Mouse (Mus musculus): Measurements from ENCODE around the gene Ahsg. TPM values are rescaled to one million over a fixed set of nuclear protein-coding genes. Genes with fewer than 3 reads are reported as not detected.

Gene Ahsg
- total and polyA plus RNA-seq, 3 experiments: 0.43 TPM; not detected in 2

DNA sequence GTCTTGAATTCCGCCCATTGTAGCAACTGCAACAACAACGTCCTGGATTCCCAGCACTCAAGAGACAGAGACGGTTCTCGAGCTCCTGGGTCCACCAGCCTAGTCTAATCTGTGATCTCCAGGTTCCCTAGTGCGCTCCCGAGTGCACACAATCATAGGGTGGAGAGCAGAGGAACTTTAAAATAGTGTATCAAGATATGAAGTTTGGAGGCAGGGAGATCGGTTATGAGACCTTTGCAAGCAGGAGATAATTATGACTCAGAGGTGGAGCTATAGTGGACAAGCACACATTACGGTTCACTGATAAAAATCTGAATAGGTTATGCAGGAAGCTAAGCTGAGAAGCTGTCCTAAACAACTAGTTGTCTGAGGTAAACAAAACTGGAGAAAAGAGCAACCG lies 34.3 kb upstream of the Ahsg start:
- Histone ChIP-seq H3K36me3 (replicated peaks in 1 of 2; ENCODE audit: control insufficient read depth in 1 of 2, insufficient read depth in 1 of 2, low read length in 1 of 2) (peaks cover 0 to 45% of the 10 kb centered on the region in 2 experiments), H3K4me3 (replicated peaks in 1 of 3; ENCODE audit: low read depth in 2 of 3, low read length in 2 of 3, poor library complexity in 1 of 3) (peak overlapping the region; percentile 85 to 97 (median 87)), H3K4me2 (ENCODE audit: insufficient read depth, low read depth, poor library complexity, severe bottlenecking) (peak overlapping the region; percentile 100), H3K27me3 (replicated peaks) (no peaks in the 10 kb centered on the region), H3K4me1 (ENCODE audit: control insufficient read depth in 1 of 2, insufficient read depth in 2 of 2) (peaks cover 6 to 39% of the 10 kb centered on the region in 2 experiments), H3K27ac (ENCODE audit: insufficient read depth, low read depth) (no peak overlapping the region), H3K9ac (ENCODE audit: insufficient read depth, low read depth) (peak overlapping the region; percentile 87), H3K9me3 (replicated peaks; ENCODE audit: low read length) (no peaks in the 10 kb centered on the region), H3K79me2 (replicated peaks; ENCODE audit: control insufficient read depth, extremely low read depth, insufficient read depth, poor library complexity, severe bottlenecking) (peaks cover 28% of the 10 kb centered on the region)
- in situ Hi-C loops (cut with MboI; ENCODE audit: low pct_ligation_motif_present, low pct_unique_long_range_greater_than_20kb, low sequenced_read_pairs) (no loop called here), dilution Hi-C loops (cut with MboI; ENCODE audit: extremely low pct_ligation_motif_present, extremely low pct_unique_long_range_greater_than_20kb, low sequenced_read_pairs) (no loop called here)
- no peak for TF ChIP-seq MAFK (IDR thresholded peaks at IDR 0.05; ENCODE audit: insufficient replicate concordance, low read length)
- no peak for DNase-seq (ENCODE audit: extremely low read depth)

DNA sequence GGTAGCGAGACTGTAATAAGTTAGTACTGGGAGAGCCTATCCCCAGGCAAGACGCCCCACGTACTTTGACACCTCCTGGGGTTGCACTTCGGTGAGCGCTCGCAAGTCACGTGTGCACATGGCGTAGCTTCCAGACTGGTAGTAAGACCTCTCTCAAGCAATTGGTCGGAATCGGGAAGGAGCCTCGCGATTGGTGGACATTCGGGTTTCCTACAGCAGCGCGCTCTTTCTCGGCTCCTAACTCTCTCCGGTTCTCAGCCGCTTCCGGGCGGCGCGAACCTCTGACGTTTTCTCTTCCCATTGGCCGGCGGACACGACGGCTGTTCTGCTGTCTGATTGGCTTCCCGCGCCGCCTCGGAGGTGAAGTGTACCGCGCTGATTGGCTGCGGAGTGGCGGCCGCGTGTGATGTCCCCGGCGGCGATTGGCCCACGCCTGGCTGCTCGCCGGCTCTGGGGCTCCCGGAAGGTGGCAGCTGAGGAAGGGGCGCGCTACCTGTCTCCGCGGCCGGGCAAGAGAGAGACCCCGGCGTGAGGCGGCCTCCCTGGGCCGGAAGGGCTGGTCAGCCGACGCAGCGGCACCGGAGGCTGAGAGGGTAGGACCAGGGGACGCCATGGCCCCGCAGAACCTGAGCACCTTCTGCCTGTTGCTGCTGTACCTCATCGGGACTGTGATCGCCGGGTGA lies 33.5 kb upstream of the Ahsg start, which contains the start of the genes Tbccd1 and Dnajb11:
Gene Tbccd1 (minus strand): TSS at position 239 of the 683 bp plus-strand sequence.
Gene Dnajb11 (plus strand): TSS at position 415 of the 683 bp plus-strand sequence.
- Histone ChIP-seq H3K9ac (ENCODE audit: insufficient read depth, low read depth) (peak within 1 kb of the TSS; percentile 87), H3K27me3 (replicated peaks) (no peaks in the 10 kb centered on the region), H3K4me3 (replicated peaks in 1 of 3; ENCODE audit: low read depth in 2 of 3, low read length in 2 of 3, poor library complexity in 1 of 3) (peak within 1 kb of the TSS; percentile 85 to 97 (median 94)), H3K9me3 (replicated peaks; ENCODE audit: low read length) (no peaks in the 10 kb centered on the region), H3K79me2 (replicated peaks; ENCODE audit: control insufficient read depth, extremely low read depth, insufficient read depth, poor library complexity, severe bottlenecking) (peaks cover 35% of the 10 kb centered on the region), H3K27ac (ENCODE audit: insufficient read depth, low read depth) (peak within 1 kb of the TSS; percentile 36), H3K36me3 (replicated peaks in 1 of 2; ENCODE audit: control insufficient read depth in 1 of 2, insufficient read depth in 1 of 2, low read length in 1 of 2) (peaks cover 2 to 51% of the 10 kb centered on the region in 2 experiments), H3K4me2 (ENCODE audit: insufficient read depth, low read depth, poor library complexity, severe bottlenecking) (peak within 1 kb of the TSS; percentile 100), H3K4me1 (ENCODE audit: control insufficient read depth in 1 of 2, insufficient read depth in 2 of 2) (peaks cover 6 to 39% of the 10 kb centered on the region in 2 experiments)
- dilution Hi-C loops (cut with MboI; ENCODE audit: extremely low pct_ligation_motif_present, extremely low pct_unique_long_range_greater_than_20kb, low sequenced_read_pairs) (no loop called here), in situ Hi-C loops (cut with MboI; ENCODE audit: low pct_ligation_motif_present, low pct_unique_long_range_greater_than_20kb, low sequenced_read_pairs) (no loop called here)
- peak; percentile 100 for DNase-seq (ENCODE audit: extremely low read depth)
- TF ChIP-seq ETS1 (conservative IDR thresholded peaks at IDR 0.05; ENCODE audit: low read depth, low read length): peak; percentile 29; the same call in 1 of the 2 replicates
- TF ChIP-seq RCOR1 (conservative IDR thresholded peaks at IDR 0.05; ENCODE audit: low read depth, low read length): no peak; the same call in 1 of the 2 replicates
- TF ChIP-seq NRF1 (IDR thresholded peaks at IDR 0.05; ENCODE audit: low read depth, low read length): peak; percentile 61
- no peak for TF ChIP-seq CHD1 (IDR thresholded peaks at IDR 0.05; ENCODE audit: low read depth, low read length)
- TF ChIP-seq POLR2AphosphoS2 (IDR thresholded peaks at IDR 0.05; ENCODE audit: low read depth, low read length): no peak
- TF ChIP-seq MYC (IDR thresholded peaks at IDR 0.05; ENCODE audit: low read depth, low read length): peak; percentile 98
- TF ChIP-seq HCFC1 (IDR thresholded peaks at IDR 0.05; ENCODE audit: low read depth, low read length): peak; percentile 93
- TF ChIP-seq E2F4 (IDR thresholded peaks at IDR 0.05; ENCODE audit: insufficient replicate concordance, low read depth, low read length): peak; percentile 96
- TF ChIP-seq ELF1 (IDR thresholded peaks at IDR 0.05; ENCODE audit: low read depth, low read length): peak; percentile 100
- peak; percentile 96 for TF ChIP-seq USF1 (IDR thresholded peaks at IDR 0.05; ENCODE audit: low read depth, low read length)
- TF ChIP-seq KAT2A (IDR thresholded peaks at IDR 0.05; ENCODE audit: insufficient replicate concordance, low read length): peak; percentile 83; the same call in 1 of the 2 replicates
- peak; percentile 91 for TF ChIP-seq POLR2A (IDR thresholded peaks at IDR 0.05; ENCODE audit: low read depth, low read length)
- TF ChIP-seq MEF2A (IDR thresholded peaks at IDR 0.05; ENCODE audit: borderline replicate concordance, low read depth, low read length): peak; percentile 34
- TF ChIP-seq CHD2 (IDR thresholded peaks at IDR 0.05; ENCODE audit: low read length): peak; percentile 94
- no peak for TF ChIP-seq ZC3H11A (IDR thresholded peaks at IDR 0.05; ENCODE audit: low read depth, low read length)
- TF ChIP-seq JUND (conservative IDR thresholded peaks at IDR 0.05; ENCODE audit: low read depth, low read length): no peak
- peak; percentile 40; the same call in 1 of the 2 replicates for TF ChIP-seq MAZ (IDR thresholded peaks at IDR 0.05; ENCODE audit: low read depth, low read length)
- TF ChIP-seq SIN3A (IDR thresholded peaks at IDR 0.05; ENCODE audit: low read length): peak; percentile 98
- TF ChIP-seq MXI1 (IDR thresholded peaks at IDR 0.05; ENCODE audit: low read depth, low read length): peak; percentile 98
- no peak for TF ChIP-seq ZNF384 (IDR thresholded peaks at IDR 0.05; ENCODE audit: low read depth, low read length)
- peak; percentile 99 for TF ChIP-seq BHLHE40 (IDR thresholded peaks at IDR 0.05; ENCODE audit: low read depth, low read length)
- TF ChIP-seq ZMIZ1 (IDR thresholded peaks at IDR 0.05; ENCODE audit: low read depth, low read length): no peak
- TF ChIP-seq NELFE (IDR thresholded peaks at IDR 0.05; ENCODE audit: low read depth, low read length): peak; percentile 80
- no peak for TF ChIP-seq EP300 (IDR thresholded peaks at IDR 0.05; ENCODE audit: low read length)
- TF ChIP-seq TCF12 (IDR thresholded peaks at IDR 0.05; ENCODE audit: low read depth, low read length): peak; percentile 73
- no peak for TF ChIP-seq ZKSCAN1 (IDR thresholded peaks at IDR 0.05; ENCODE audit: borderline replicate concordance, low read depth, low read length)
- peak; percentile 73; the same call in 1 of the 2 replicates for TF ChIP-seq IRF4 (IDR thresholded peaks at IDR 0.05; ENCODE audit: low read depth, low read length)
- no peak for TF ChIP-seq UBTF (IDR thresholded peaks at IDR 0.05; ENCODE audit: low read depth, low read length)
- TF ChIP-seq SMC3 (IDR thresholded peaks at IDR 0.05; ENCODE audit: low read depth, low read length): no peak
- TF ChIP-seq GABPA (IDR thresholded peaks at IDR 0.05; ENCODE audit: insufficient replicate concordance, low read depth, low read length): no peak; the same call in 1 of the 2 replicates

Data from CH12.LX (cell line).